Mouse (Mus musculus) intestine, embryonic 16.5 days (tissue): ENCODE data around the gene Commd3. TPM values are rescaled to one million over a fixed set of nuclear protein-coding genes. Genes with fewer than 3 reads are reported as not detected.

Experiments
- ATAC-seq: fragments of 200-750 bp; cut with Nextera tagmentation; 2 replicates; pipeline ENCODE4 v1.8.0; 2017; ENCODE audit warnings: moderate TSS enrichment, moderate library complexity
- H3K27ac ChIP-seq: fragments of 300-500 bp; sonication (generic); 2 replicates; pipeline ENCODE4 v1.5.1; 2014; ENCODE audit warnings: mild to moderate bottlenecking, low read length
- H3K27me3 ChIP-seq: fragments of 300-500 bp; sonication (generic); replicated peaks from 2 replicates; pipeline ENCODE4 v1.6.1; 2014; ENCODE audit warnings: low read length, control low read depth, mixed read lengths; ENCODE audit not compliant: control insufficient read depth, insufficient read depth
- H3K36me3 ChIP-seq: fragments of 300-500 bp; sonication (generic); 2 replicates; pipeline ENCODE4 v1.6.1; 2014; ENCODE audit warnings: low read length, control low read depth; ENCODE audit not compliant: control insufficient read depth, insufficient read depth
- H3K4me1 ChIP-seq: fragments of 300-500 bp; sonication (generic); 2 replicates; pipeline ENCODE4 v1.6.1; 2014; ENCODE audit warnings: low read length, control low read depth, mixed read lengths; ENCODE audit not compliant: control insufficient read depth, insufficient read depth
- H3K4me2 ChIP-seq: fragments of 300-500 bp; sonication (generic); 2 replicates; pipeline ENCODE4 v1.6.1; 2014; ENCODE audit warnings: low read depth, low read length, control low read depth
- H3K4me3 ChIP-seq: fragments of 300-500 bp; sonication (generic); 2 replicates; pipeline ENCODE4 v1.5.1; 2014; ENCODE audit warnings: mild to moderate bottlenecking, low read length
- H3K9ac ChIP-seq: fragments of 300-500 bp; sonication (generic); 2 replicates; pipeline ENCODE4 v1.6.1; 2014; ENCODE audit warnings: low read depth, low read length
- H3K9me3 ChIP-seq: fragments of 300-500 bp; sonication (generic); 2 replicates; pipeline ENCODE4 v1.6.1; 2016; ENCODE audit warnings: low read length, control low read depth; ENCODE audit not compliant: control insufficient read depth
- WGBS: fragments of 180-500 bp; shearing (Covaris S2); extraction: QIAGEN DNeasy Blood & Tissue Kit; methylation state at CpG from one replicate; pipeline ENCODE4 v1.1.7; 2014; 5-methylcytosine and 5-hydroxymethylcytosine counted together
- polyA plus RNA-seq: library from polyadenylated mRNA; unstranded; fragments of >200 nt; fragmentation: Nextera tagmentation; extraction: Ambion mirVana; gene quantifications from 2 replicates; pipeline ENCODE4 v1.2.1, GENCODE M21; 2015

Commd3 gene
- polyA plus RNA-seq, result 232 and 238 TPM in 2 replicates

- Histone ChIP-seq H3K27ac (peak within 1 kb of the TSS; percentile 99), H3K4me2 (peak within 1 kb of the TSS; percentile 76), H3K9ac (peak within 1 kb of the TSS; percentile 100), H3K36me3 (no peaks in the 10 kb centered on the region), H3K4me3 (peak within 1 kb of the TSS; percentile 78), H3K27me3 (no peaks in the 10 kb centered on the region), H3K9me3 (no peaks in the 10 kb centered on the region), H3K4me1 (peaks cover 4% of the 10 kb centered on the region; the same call in 1 of the 2 replicates)
- under 1% methylated on average over 84 of the region's 91 CpGs for WGBS
- ATAC-seq, result peak; percentile 91
Measured at GRCm38 (mm10) chr2:18672133-18672765, at the start of gene Commd3. Gene Commd3 (plus strand): TSS chr2:18672384.

DNA sequence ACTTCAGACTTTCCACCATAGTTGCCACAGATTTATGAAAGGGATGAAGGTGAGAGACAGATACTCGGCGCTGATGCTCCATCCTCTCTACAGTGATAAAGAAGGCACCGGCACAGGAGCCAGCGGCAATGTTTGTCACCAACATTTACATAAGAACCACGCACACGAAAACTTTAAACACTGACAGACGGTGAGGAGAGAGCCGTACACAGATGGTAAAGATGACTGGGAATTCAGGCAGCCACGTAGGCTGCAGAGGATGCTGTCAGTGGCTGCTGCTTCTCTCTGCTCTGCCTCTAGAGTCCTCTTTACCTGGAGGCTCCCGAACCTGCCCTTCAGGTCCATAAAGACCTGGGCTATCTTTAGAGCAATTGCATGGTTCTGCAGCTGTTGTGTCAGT lies 49.0 kb upstream of the Commd3 start:
- H3K27ac ChIP-seq, result no peak overlapping the region
- no peak for ATAC-seq
- no peaks in the 10 kb centered on the region for H3K9me3 ChIP-seq
- H3K4me3 ChIP-seq, result no peak overlapping the region
- WGBS, result 51% methylated on average over 10 of the region's 10 CpGs
- H3K36me3 ChIP-seq, result no peaks in the 10 kb centered on the region
- no peaks in the 10 kb centered on the region for H3K27me3 ChIP-seq
- no peak overlapping the region for H3K4me2 ChIP-seq
- no peak overlapping the region for H3K9ac ChIP-seq
- H3K4me1 ChIP-seq, result no peaks in the 10 kb centered on the region

- no peak for ATAC-seq
Measured at GRCm38 (mm10) chr2:18630547-18630946, 41.6 kb upstream of the Commd3 start.

GRCm38 (mm10) chr2:18635052-18635451 lies 37.1 kb upstream of the Commd3 start:
- WGBS, result 81% methylated on average over 8 of the region's 8 CpGs

More at GRCm38 (mm10) chr2:18630547-18630946, 41.6 kb upstream of the Commd3 start:
- Histone ChIP-seq H3K9ac (no peak overlapping the region), H3K9me3 (no peaks in the 10 kb centered on the region), H3K27ac (no peak overlapping the region), H3K4me3 (no peak overlapping the region), H3K4me2 (no peak overlapping the region), H3K4me1 (no peaks in the 10 kb centered on the region), H3K27me3 (no peaks in the 10 kb centered on the region), H3K36me3 (no peaks in the 10 kb centered on the region)
- 68% methylated on average over 5 of the region's 5 CpGs for WGBS

DNA sequence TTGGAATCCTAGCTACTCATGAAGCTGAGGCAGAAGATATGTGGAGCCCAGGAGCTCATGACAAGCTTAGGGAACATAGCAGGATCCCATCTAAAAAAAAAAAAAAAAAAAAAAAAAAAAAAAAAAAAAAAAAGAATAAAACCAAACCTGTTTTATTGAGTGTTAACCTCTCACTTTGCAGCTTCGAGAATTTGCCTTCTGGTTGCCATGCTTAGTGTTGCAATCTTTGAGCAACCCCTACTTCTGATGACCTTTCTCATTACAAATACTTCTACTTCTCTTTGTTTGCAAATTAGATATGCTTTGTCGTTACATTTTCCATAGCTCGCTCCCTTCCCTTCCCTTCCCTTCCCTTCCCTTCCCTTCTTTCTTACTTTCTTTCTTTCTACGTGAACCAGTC lies 23.6 kb upstream of the Commd3 start:
- Histone ChIP-seq H3K4me2 (no peak overlapping the region), H3K4me1 (no peaks in the 10 kb centered on the region), H3K27ac (no peak overlapping the region), H3K4me3 (no peak overlapping the region), H3K27me3 (no peaks in the 10 kb centered on the region), H3K9me3 (no peaks in the 10 kb centered on the region), H3K9ac (no peak overlapping the region), H3K36me3 (no peaks in the 10 kb centered on the region)
- ATAC-seq, result no peak
- WGBS, result 86% methylated on average over 4 of the region's 4 CpGs

More at GRCm38 (mm10) chr2:18635052-18635451, 37.1 kb upstream of the Commd3 start:
- Histone ChIP-seq H3K4me1 (no peaks in the 10 kb centered on the region), H3K4me2 (no peak overlapping the region), H3K27ac (no peak overlapping the region), H3K9me3 (no peaks in the 10 kb centered on the region), H3K4me3 (no peak overlapping the region), H3K36me3 (no peaks in the 10 kb centered on the region), H3K9ac (no peak overlapping the region), H3K27me3 (no peaks in the 10 kb centered on the region)
- ATAC-seq, result no peak

- 67% methylated on average over 5 of the region's 5 CpGs for WGBS
- no peaks in the 10 kb centered on the region for H3K27me3 ChIP-seq
- H3K9ac ChIP-seq, result no peak overlapping the region
- no peak overlapping the region for H3K4me3 ChIP-seq
- no peak for ATAC-seq
- H3K27ac ChIP-seq, result no peak overlapping the region
- no peaks in the 10 kb centered on the region for H3K4me1 ChIP-seq
- no peaks in the 10 kb centered on the region for H3K36me3 ChIP-seq
- no peaks in the 10 kb centered on the region for H3K9me3 ChIP-seq
- H3K4me2 ChIP-seq, result no peak overlapping the region
Measured at GRCm38 (mm10) chr2:18654821-18655220, 17.4 kb upstream of the Commd3 start.

DNA sequence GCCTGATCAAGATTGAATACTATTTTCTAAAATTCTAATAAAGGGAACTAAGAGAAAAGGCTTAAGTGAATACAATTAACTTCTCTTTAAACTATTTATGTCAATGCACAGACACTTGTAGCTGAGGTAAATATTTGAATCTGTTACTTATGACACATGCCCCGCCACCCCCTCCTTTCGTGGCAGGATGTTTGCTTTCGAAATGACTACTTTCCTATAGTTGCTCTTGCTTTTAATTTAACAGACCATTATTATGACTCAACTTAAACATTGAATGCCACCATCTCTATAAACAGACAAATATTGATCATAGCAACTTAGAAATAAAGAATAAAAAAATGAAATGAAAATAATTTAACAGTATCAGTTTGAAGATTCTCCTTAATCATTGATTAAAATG lies 8.2 kb upstream of the Commd3 start:
- no peaks in the 10 kb centered on the region for H3K36me3 ChIP-seq
- no peaks in the 10 kb centered on the region for H3K27me3 ChIP-seq
- H3K4me2 ChIP-seq, result no peak overlapping the region
- no peaks in the 10 kb centered on the region for H3K9me3 ChIP-seq
- no peak overlapping the region for H3K4me3 ChIP-seq
- no peak overlapping the region for H3K27ac ChIP-seq
- ATAC-seq, result no peak
- H3K9ac ChIP-seq, result no peak overlapping the region
- 67% methylated on average over 3 of the region's 3 CpGs for WGBS
- H3K4me1 ChIP-seq, result no peaks in the 10 kb centered on the region

- Histone ChIP-seq H3K4me1 (peaks cover 4% of the 10 kb centered on the region; the same call in 1 of the 2 replicates), H3K4me3 (no peak overlapping the region), H3K27me3 (no peaks in the 10 kb centered on the region), H3K9me3 (no peaks in the 10 kb centered on the region), H3K9ac (no peak overlapping the region), H3K4me2 (no peak overlapping the region), H3K36me3 (no peaks in the 10 kb centered on the region), H3K27ac (no peak overlapping the region)
- 59% methylated on average over 6 of the region's 6 CpGs for WGBS
- ATAC-seq, result no peak
Measured at GRCm38 (mm10) chr2:18671041-18671440, 1.1 kb upstream of the Commd3 start.

- Histone ChIP-seq H3K36me3 (no peaks in the 10 kb centered on the region), H3K4me1 (peaks cover 4% of the 10 kb centered on the region; the same call in 1 of the 2 replicates), H3K4me2 (peak overlapping the region; percentile 76), H3K27ac (peak overlapping the region; percentile 99), H3K9me3 (no peaks in the 10 kb centered on the region), H3K4me3 (peak overlapping the region; percentile 78), H3K9ac (peak overlapping the region; percentile 100), H3K27me3 (no peaks in the 10 kb centered on the region)
- WGBS, result 0% methylated on average over 11 of the region's 11 CpGs
- ATAC-seq, result no peak; the same call in none of the 2 replicates
Measured at GRCm38 (mm10) chr2:18672766-18673164, 581 bp downstream of the Commd3 start.

- H3K36me3 ChIP-seq, result no peaks in the 10 kb centered on the region
- peaks cover 7% of the 10 kb centered on the region for H3K4me1 ChIP-seq
- ATAC-seq, result no peak
- H3K27me3 ChIP-seq, result no peaks in the 10 kb centered on the region
- 67% methylated on average over 4 of the region's 4 CpGs for WGBS
- H3K4me3 ChIP-seq, result no peak overlapping the region
- no peaks in the 10 kb centered on the region for H3K9me3 ChIP-seq
- H3K4me2 ChIP-seq, result 0 out of 2 replicates have a peak overlapping the region, but pooled peaks have one; percentile 12
- H3K9ac ChIP-seq, result no peak overlapping the region
- no peak overlapping the region for H3K27ac ChIP-seq
Measured at GRCm38 (mm10) chr2:18673766-18674165, 1.6 kb downstream of the Commd3 start.
